Mouse (Mus musculus) intestine, embryonic 14.5 days (tissue): ENCODE measurements around the gene Slc35e1. TPM values are rescaled to one million over a fixed set of nuclear protein-coding genes. Genes with fewer than 3 reads are reported as not detected.
A peak's percentile ranks its signal among the peaks of the same experiment; 100 is the strongest.

Experiments used
- ATAC-seq: fragments of 200-750 bp; cut with Nextera tagmentation; replicated peaks from 2 replicates; pipeline ENCODE4 v1.8.0; 2017; ENCODE audit warnings: low read depth, moderate number of reproducible peaks, moderate TSS enrichment, moderate library complexity; ENCODE audit not compliant: low FRiP score, low TSS enrichment
- DNase-seq: peaks from one replicate; pipeline ENCODE4 v3.0.0-alpha.2; 2018; ENCODE audit warnings: low spot score
- H3K27ac ChIP-seq: fragments of 300-500 bp; sonication (generic); 2 replicates; pipeline ENCODE4 v1.5.1; 2014; ENCODE audit warnings: low read depth, mild to moderate bottlenecking, control low read depth
- H3K27me3 ChIP-seq: fragments of 300-500 bp; sonication (generic); replicated peaks from 2 replicates; pipeline ENCODE4 v1.6.1; 2014; ENCODE audit warnings: low read length, control low read depth; ENCODE audit not compliant: control insufficient read depth, insufficient read depth
- H3K36me3 ChIP-seq: fragments of 300-500 bp; sonication (generic); 2 replicates; pipeline ENCODE4 v1.6.1; 2014; ENCODE audit warnings: low read length, control low read depth; ENCODE audit not compliant: control insufficient read depth, insufficient read depth
- H3K4me1 ChIP-seq: fragments of 300-500 bp; sonication (generic); replicated peaks from 2 replicates; pipeline ENCODE4 v1.6.1; 2014; ENCODE audit warnings: low read length, control low read depth, mixed read lengths; ENCODE audit not compliant: control insufficient read depth, insufficient read depth
- H3K4me2 ChIP-seq: fragments of 300-500 bp; sonication (generic); 2 replicates; pipeline ENCODE4 v1.6.1; 2014; ENCODE audit warnings: low read length
- H3K4me3 ChIP-seq: fragments of 300-500 bp; sonication (generic); 2 replicates; pipeline ENCODE4 v1.5.1; 2014; ENCODE audit warnings: low read depth, low read length, control low read depth, mixed read lengths
- H3K9ac ChIP-seq: fragments of 300-500 bp; sonication (generic); 2 replicates; pipeline ENCODE4 v1.6.1; 2014; ENCODE audit warnings: mild to moderate bottlenecking, low read length
- H3K9me3 ChIP-seq: fragments of 300-500 bp; sonication (generic); 2 replicates; pipeline ENCODE4 v1.6.1; 2016; ENCODE audit warnings: low read length, control low read depth; ENCODE audit not compliant: control insufficient read depth
- WGBS: fragments of 180-500 bp; shearing (Covaris S2); extraction: QIAGEN DNeasy Blood & Tissue Kit; methylation state at CpG from one replicate; pipeline ENCODE4 v1.1.7; 2014; 5-methylcytosine and 5-hydroxymethylcytosine counted together
- polyA plus RNA-seq: library from polyadenylated mRNA; unstranded; fragments of >200 nt; fragmentation: Nextera tagmentation; extraction: Ambion mirVana; gene quantifications from 2 replicates; pipeline ENCODE4 v1.2.1, GENCODE M21; 2014

The Slc35e1 gene
- polyA plus RNA-seq, 1 experiment from 2014 or later = 13.5 TPM

- 88% methylated on average over 23 of the region's 23 CpGs for WGBS
- no peak for DNase-seq
Measured at GRCm38 (mm10) chr8:72495411-72496111, 3.1 kb upstream of the Slc35e1 start.

DNA sequence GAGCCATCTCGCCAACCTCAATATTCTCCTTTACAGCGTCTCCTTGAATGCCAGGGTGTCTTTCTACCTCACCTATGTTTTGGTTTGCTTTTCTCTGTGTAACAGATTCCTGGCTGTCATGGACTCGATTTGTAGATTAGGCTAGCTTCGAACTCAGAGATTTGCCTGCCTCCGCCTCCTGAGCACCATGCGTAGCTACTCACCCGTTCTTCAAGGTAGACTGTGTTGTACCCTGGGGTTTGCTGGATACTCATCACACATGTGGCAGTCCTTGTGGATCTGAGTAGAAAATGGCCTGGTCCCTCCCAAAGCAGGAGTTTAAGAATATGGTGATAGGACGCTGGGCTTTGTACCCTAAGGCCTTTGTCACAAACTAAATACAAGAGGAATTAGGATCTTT lies 967 bp upstream of the Slc35e1 start:
- Histone ChIP-seq H3K4me2 (peak overlapping the region; percentile 68), H3K36me3 (peaks cover 39% of the 10 kb centered on the region), H3K4me1 (peaks cover 19% of the 10 kb centered on the region), H3K4me3 (peak overlapping the region; percentile 90), H3K9me3 (no peaks in the 10 kb centered on the region), H3K27me3 (no peaks in the 10 kb centered on the region), H3K27ac (peak overlapping the region; percentile 74), H3K9ac (peak overlapping the region; percentile 68)
- WGBS = 13% methylated on average over 8 of the region's 8 CpGs
- DNase-seq (peak; percentile 52), ATAC-seq (no peak)

More at GRCm38 (mm10) chr8:72495411-72496111, 3.1 kb upstream of the Slc35e1 start:
- no peak overlapping the region for H3K27ac ChIP-seq
- peaks cover 26% of the 10 kb centered on the region for H3K36me3 ChIP-seq
- no peak for ATAC-seq
- H3K9me3 ChIP-seq = no peaks in the 10 kb centered on the region
- no peak overlapping the region for H3K4me2 ChIP-seq
- no peak overlapping the region for H3K9ac ChIP-seq
- H3K4me3 ChIP-seq = no peak overlapping the region
- no peaks in the 10 kb centered on the region for H3K27me3 ChIP-seq
- peaks cover 17% of the 10 kb centered on the region for H3K4me1 ChIP-seq

- Histone ChIP-seq H3K4me1 (peaks cover 19% of the 10 kb centered on the region), H3K9me3 (no peaks in the 10 kb centered on the region), H3K4me2 (peak overlapping the region; percentile 99), H3K36me3 (peaks cover 46% of the 10 kb centered on the region), H3K4me3 (peak overlapping the region; percentile 90), H3K9ac (peak overlapping the region; percentile 78), H3K27me3 (no peaks in the 10 kb centered on the region), H3K27ac (peak overlapping the region; percentile 74; the same call in 1 of the 2 replicates)
- DNase-seq (peak; percentile 99), ATAC-seq (peak; percentile 96)
- under 1% methylated on average over 52 of the region's 56 CpGs for WGBS
Measured at GRCm38 (mm10) chr8:72492622-72493081, 238 bp upstream of the Slc35e1 start.

DNA sequence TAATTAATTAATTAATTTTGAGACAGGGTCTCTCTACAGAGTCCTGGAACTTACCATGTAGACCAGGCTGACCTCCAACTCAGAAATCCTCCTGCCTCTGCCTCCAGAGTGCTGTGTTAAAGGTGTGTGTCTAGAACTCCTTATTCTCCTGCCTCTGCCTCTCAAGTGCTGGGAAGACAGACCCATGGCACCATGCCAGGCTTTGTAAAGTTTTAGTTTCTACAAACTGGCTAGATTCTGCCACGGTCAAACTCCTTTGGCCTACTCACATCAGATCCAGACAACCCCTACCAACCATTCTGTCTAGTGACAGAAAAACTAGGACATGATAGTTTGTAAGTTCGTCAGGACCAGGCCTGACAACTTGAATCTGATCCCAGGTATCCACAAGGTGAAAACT lies 1.4 kb downstream of the Slc35e1 start:
- 78% methylated on average over 2 of the region's 2 CpGs for WGBS
- no peak overlapping the region for H3K27ac ChIP-seq

GRCm38 (mm10) chr8:72487014-72487413 lies 5.4 kb downstream of the Slc35e1 start:
- H3K4me1 ChIP-seq = peaks cover 10% of the 10 kb centered on the region

More for the DNA sequence above, 1.4 kb downstream of the Slc35e1 start:
- ATAC-seq = no peak
- Histone ChIP-seq H3K4me1 (peaks cover 19% of the 10 kb centered on the region), H3K9ac (peak overlapping the region; percentile 78; the same call in 1 of the 2 replicates), H3K27me3 (no peaks in the 10 kb centered on the region), H3K4me2 (peak overlapping the region; percentile 99), H3K4me3 (peak overlapping the region; percentile 90; the same call in 1 of the 2 replicates), H3K36me3 (peaks cover 46% of the 10 kb centered on the region), H3K9me3 (no peaks in the 10 kb centered on the region)
- DNase-seq = no peak

GRCm38 (mm10) chr8:72485456-72486199 lies 6.8 kb downstream of the Slc35e1 start:
- Histone ChIP-seq H3K4me2 (no peak overlapping the region), H3K9ac (no peak overlapping the region), H3K9me3 (no peaks in the 10 kb centered on the region), H3K27me3 (no peaks in the 10 kb centered on the region), H3K4me3 (no peak overlapping the region), H3K27ac (no peak overlapping the region), H3K4me1 (0 out of 2 replicates have a peak, but pooled peaks cover 3% of the 10 kb centered on the region), H3K36me3 (peaks cover 72% of the 10 kb centered on the region)
- no peak for ATAC-seq
- 79% methylated on average over 6 of the region's 6 CpGs for WGBS
- no peak for DNase-seq

More at GRCm38 (mm10) chr8:72487014-72487413, 5.4 kb downstream of the Slc35e1 start:
- H3K36me3 ChIP-seq = peaks cover 65% of the 10 kb centered on the region
- no peak for DNase-seq
- ATAC-seq = no peak
- no peak overlapping the region for H3K27ac ChIP-seq
- H3K4me3 ChIP-seq = no peak overlapping the region
- no peaks in the 10 kb centered on the region for H3K9me3 ChIP-seq
- H3K27me3 ChIP-seq = no peaks in the 10 kb centered on the region
- no peak overlapping the region for H3K9ac ChIP-seq
- no peak overlapping the region for H3K4me2 ChIP-seq

GRCm38 (mm10) chr8:72474826-72475546 lies 17.4 kb downstream of the Slc35e1 start, which contains the start of gene Cherp:
Cherp (minus strand) TSS chr8:72475226.
- Histone ChIP-seq H3K4me2 (peak within 1 kb of the TSS; percentile 99), H3K27me3 (no peaks in the 10 kb centered on the region), H3K36me3 (peaks cover 39% of the 10 kb centered on the region), H3K9me3 (peaks cover 4% of the 10 kb centered on the region; the same call in 1 of the 2 replicates), H3K27ac (peak within 1 kb of the TSS; percentile 79), H3K9ac (peak within 1 kb of the TSS; percentile 72), H3K4me3 (peak within 1 kb of the TSS; percentile 97), H3K4me1 (peaks cover 14% of the 10 kb centered on the region)
- DNase-seq = peak; percentile 92
- ATAC-seq = peak; percentile 94
- under 1% methylated on average over 80 of the region's 80 CpGs for WGBS

GRCm38 (mm10) chr8:72470684-72471083 lies 21.7 kb downstream of the Slc35e1 start:
- Histone ChIP-seq H3K27ac (no peak overlapping the region), H3K4me1 (peaks cover 7% of the 10 kb centered on the region; the same call in 1 of the 2 replicates), H3K27me3 (no peaks in the 10 kb centered on the region), H3K4me3 (no peak overlapping the region), H3K9me3 (no peaks in the 10 kb centered on the region), H3K36me3 (peaks cover 76% of the 10 kb centered on the region), H3K9ac (no peak overlapping the region), H3K4me2 (no peak overlapping the region)
- ATAC-seq = no peak
- 95% methylated on average over 7 of the region's 7 CpGs for WGBS
- no peak for DNase-seq
